Mouse (Mus musculus): ENCODE results near the gene Wdr59.

Gene Wdr59

DNA sequence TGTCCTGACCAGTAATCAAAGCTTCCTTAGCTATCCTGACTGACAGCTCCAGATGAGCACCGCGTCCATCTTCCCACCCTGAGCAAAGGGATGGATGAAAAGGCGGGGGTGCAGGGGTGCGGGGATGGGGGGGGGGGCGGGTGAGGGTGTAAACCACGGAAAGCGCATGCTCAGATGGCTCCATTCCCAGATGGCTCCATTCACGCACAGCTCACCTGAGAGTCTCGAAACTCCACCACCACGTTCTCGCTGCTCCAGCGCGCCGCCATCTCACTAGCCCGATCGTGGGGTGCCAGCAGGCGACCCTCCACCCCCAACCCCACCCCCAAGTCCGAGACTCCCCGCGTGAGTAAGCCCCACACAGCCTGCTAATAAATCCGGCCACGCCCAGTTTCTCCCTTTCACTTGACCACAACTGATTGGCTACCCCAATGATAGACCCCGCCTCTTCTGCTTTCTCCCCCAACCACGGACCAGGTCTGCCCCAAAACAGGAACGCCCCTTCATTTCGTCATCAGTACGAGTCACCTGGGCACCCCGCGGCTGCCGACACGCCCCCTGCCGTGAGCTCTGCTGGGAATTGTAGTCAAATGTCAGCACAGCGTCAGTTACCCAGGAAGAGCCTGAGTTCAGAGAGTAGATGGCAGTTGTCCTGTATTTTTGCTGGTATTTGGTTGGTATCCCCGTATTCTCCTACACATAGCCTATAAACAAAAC lies at the start of gene Wdr59:
TSS of gene Wdr59 (minus strand) at position 380 of the 717 bp plus-strand sequence.
- DNase-seq (ENCODE audit: extremely low read depth, low read depth), result peak; percentile 95

DNA sequence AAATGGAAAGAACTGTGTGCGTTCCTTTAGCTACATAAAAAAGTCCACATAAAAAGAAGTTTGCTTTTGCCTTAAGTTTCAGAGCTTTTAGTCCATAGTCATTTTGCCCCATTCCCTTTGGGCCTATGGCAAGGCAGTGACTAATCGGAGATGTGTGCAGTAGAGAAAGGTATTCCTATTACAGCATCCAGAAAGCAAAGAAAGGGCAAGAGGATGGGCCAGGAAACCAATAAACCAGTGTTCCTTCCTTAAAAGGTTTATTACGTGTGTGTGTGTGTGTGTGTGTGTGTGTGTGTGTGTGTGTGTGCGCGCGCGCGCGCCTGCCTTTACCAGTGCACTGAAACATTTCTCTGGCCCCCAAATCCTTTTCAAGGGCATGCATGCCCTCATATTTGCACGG lies 49.8 kb upstream of the Wdr59 start:
- DNase-seq (ENCODE audit: extremely low read depth, low read depth), result no peak

DNA sequence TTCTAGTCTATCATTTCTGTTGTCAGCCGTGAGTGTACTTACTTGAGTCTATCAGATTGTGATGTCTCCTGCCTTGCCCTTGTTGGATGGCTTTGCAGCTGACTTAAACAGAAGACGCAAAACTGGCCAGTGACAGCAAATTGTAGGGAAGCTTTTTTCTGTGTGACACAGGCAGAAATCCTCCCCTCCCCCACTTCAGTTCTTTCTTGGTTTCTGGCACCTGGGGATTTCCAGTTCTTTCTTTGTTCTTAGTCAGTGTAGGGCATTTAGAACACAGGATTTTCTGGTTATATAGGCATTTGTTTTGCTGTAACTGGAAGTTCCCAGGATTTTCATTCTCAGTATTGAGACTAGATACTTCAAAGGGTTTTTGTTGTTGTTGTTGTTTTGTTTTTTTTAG lies 48.5 kb upstream of the Wdr59 start:
- no peak for DNase-seq (ENCODE audit: extremely low read depth, low read depth)

DNA sequence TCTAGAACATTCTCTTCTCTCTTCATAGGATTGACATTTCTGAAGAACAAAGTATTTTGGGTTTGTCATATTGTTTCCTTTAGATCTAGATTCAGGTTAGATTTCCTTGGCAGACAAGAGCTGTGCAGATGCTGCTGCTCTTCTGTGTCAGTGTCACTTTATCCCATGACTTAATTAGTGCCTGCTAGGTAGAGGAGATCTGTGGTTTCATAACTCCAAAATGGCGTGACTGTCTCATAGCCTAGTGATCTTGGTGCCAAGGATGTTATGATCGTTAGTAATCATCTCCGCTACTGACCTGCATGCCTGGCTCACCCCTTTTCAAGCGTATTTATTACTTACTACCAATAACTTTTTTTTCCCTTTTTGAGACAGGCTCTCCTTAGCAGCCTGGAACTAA lies 48.0 kb upstream of the Wdr59 start:
- DNase-seq (ENCODE audit: extremely low read depth, low read depth), result no peak

DNA sequence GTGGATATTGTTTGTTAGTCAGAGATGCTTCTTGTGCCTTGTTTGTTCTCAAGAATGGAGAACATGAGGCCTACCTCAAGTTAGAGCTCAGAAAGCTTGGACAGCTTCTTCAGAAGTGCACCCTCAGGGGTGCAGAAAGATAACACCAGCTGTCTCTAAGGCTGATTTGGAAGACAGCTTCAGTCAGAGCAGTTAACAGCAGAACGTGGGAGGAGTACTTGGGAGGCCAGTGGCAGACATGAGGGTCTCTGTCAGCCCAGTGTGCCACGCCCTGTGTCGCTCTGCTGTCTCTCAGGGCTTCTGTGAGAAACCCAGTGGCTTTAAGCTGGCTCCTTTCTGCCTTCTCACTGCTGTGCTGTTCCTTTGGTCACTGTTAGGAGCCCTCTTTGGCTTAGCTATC lies 46.1 kb upstream of the Wdr59 start:
- DNase-seq (ENCODE audit: extremely low read depth, low read depth), result peak; percentile 71

DNA sequence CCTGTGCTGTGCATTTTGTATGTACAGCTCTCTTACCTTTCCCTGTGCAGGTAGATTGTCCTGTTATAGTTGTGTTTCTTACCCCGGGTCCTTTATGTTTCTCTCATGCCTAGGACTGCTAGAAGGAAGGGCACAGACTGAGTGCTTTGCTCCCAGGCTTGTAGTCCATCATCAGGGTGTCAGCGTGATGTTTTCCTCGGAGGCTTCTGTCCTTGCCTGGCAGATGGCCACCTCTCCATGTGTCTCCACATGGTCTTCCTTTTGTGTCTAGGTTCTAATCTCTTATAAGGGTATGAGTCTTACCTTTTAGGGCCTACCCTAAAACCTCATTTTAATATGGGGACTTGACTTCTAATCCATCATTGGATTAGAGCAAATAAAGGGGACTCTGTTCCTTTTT lies 45.7 kb upstream of the Wdr59 start:
- DNase-seq (ENCODE audit: extremely low read depth, low read depth), result no peak

DNA sequence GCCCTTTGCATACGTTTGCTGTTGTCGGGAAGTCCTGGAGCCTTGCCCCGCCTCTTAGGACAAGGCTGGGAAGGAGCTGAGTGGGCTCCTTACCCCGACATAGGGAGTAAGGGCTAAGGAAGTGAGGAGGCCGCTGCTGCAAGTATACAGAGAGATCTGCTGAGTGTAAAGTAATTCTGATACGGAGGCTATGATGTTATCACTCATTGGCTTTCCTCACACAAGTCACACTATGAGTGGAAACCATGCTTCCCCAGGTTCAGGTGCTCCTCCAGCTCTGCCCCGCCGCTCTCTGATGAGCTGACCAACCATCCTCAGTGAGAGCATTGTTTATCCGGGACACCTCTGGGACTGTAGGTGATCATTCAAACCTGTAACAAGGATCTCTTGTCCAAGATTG lies 44.4 kb upstream of the Wdr59 start:
- DNase-seq (ENCODE audit: extremely low read depth, low read depth), result no peak

DNA sequence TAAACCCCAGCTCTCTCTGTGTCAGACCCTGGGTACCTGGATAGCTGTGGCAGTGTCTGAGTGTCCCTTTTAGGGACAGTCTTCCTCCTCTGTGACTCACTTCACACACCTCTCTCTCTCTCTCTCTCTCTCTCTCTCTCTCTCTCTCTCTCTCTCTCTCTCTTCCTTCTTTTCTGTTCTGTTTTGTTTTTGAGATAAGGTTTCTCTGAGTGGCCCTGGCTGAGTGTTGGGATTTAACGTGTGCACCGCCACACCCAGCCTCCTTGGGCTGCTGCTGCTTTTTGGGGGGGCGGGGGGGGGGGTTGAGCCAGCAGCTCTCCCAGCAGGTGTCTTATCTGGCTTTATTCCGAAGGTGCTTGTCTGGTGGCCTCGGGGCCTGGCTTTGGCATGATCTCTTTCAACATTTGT lies 43.9 kb upstream of the Wdr59 start:
- DNase-seq (ENCODE audit: extremely low read depth, low read depth), result no peak

DNA sequence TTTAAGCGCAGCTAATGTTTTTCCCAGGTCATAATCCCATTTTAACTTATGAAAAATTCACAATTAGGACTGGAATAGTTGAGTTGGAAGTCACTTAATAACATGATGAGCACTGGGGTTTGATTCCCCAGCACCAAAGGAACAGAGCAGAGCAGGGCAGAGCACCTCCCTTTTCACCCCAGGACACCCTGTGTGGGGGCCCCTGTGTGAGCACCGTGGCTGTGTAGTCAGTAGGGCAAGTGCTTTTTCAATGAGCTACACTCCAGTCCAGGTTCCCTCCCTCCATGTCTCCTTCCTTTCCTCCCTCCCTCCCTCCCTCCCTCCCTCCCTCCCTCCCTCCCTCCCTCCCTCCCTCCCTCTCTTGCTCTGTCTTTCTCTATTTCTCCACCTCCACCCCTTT lies 42.2 kb upstream of the Wdr59 start:
- DNase-seq (ENCODE audit: extremely low read depth, low read depth), result no peak

DNA sequence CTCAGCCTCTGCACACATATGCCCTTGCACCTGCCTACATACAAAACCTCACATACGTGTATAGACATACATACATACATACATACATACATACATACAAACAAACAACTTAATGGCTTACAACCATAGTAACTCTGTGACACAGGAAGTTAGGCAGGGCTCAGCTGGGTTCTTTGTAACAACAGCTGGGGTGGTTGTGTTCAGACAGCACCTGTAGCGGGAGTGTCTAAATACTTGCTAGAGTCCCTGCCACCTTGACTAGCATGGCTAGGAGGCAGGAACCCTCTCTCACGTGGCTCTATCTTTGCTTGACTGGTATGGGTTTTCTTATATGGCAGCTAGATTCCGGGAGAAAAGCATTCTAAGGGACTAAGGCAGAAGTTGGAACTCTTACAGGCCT lies 41.8 kb upstream of the Wdr59 start:
- no peak for DNase-seq (ENCODE audit: extremely low read depth, low read depth)

DNA sequence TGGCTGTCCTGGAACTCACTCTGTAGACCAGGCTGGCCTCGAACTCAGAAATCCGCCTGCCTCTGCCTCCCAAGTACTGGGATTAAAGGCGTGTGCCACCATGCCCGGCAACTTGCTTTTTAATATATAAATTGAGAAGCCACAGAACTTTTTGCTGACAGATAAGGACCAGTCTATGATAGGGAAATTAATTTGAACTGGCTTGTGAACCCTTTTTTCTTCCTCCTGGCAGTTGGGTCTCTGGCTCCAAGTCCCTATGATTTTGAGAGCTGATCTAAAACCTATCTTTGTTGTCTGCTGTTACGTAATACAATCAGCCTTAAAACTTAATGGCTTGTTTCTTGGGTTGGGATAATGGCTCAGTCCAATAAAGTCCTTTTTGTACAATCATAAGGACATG lies 41.2 kb upstream of the Wdr59 start:
- no peak for DNase-seq (ENCODE audit: extremely low read depth, low read depth)

DNA sequence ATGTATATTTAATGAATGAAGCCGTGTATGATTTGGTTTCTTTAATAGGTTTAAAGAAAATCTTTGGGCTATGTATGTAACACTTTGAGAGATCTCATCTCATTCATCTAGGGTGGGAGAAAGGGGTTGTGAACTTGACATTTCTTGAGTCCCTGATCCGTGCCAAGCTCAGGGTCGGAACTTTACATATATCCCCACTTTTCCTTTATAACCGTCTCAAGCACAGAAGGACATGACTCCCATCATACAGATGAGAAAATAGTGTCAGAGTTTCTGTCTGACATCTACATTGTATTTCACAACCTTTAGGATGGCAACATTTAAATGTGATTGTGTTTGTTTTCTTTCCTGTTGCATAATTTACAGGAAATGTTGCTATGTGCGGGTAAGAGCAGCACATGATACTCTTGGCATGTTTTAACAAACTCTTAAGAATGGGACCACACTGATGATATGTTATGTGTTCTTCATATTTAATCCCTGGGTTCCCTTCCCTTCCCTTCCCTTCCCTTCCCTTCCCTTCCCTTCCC lies 40.4 kb upstream of the Wdr59 start:
- no peak for DNase-seq (ENCODE audit: extremely low read depth, low read depth)

DNA sequence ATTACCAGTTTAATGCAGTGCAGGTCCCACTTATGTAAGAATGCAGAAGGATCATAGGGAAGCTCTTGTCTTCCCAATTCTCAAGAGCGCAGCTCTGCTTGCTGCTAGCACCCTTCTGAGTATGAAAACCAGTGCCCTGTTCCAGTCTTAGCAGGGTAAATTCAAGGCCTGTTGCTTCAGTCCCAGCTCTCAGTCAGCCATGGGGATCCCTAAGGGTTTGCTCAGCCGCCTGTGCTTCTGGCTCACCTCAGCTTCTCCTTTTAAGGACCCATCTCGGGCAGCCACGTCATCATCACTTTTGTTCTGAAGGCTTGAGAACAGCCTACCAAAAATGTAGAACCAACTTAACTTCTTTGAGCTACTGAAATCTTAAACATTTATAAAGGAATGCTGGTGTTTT lies 39.9 kb upstream of the Wdr59 start:
- DNase-seq (ENCODE audit: extremely low read depth, low read depth), result no peak

DNA sequence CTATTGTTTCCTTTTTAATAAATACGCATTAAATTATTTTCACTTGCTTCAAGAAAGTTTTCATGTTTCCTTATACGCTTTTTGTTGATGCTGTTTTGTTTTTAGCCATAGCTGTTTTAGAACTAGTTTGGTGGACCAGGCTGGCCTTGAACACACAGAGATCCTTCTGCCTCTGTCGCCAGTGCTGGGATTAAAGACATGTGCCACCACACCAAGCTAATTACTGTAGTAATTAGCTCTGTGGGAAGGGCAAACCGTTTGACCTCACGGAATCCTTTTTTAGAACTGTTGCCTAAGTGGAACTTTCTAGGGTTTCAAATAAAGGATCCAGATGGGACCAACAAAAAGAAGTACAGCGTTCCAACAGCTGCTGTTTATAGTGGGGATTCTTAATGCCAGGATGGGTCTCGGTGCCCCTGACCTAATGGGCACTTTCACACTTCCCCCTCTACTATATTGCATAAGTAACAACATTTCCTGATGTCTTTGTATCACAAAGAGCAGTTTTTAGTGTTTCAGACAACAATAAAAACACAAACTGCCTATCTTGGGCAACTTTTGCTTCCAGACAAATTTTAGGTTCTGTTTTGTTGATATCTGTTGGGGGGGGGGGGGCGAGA lies 29.7 kb upstream of the Wdr59 start:
- no peak for DNase-seq (ENCODE audit: extremely low read depth, low read depth)

DNA sequence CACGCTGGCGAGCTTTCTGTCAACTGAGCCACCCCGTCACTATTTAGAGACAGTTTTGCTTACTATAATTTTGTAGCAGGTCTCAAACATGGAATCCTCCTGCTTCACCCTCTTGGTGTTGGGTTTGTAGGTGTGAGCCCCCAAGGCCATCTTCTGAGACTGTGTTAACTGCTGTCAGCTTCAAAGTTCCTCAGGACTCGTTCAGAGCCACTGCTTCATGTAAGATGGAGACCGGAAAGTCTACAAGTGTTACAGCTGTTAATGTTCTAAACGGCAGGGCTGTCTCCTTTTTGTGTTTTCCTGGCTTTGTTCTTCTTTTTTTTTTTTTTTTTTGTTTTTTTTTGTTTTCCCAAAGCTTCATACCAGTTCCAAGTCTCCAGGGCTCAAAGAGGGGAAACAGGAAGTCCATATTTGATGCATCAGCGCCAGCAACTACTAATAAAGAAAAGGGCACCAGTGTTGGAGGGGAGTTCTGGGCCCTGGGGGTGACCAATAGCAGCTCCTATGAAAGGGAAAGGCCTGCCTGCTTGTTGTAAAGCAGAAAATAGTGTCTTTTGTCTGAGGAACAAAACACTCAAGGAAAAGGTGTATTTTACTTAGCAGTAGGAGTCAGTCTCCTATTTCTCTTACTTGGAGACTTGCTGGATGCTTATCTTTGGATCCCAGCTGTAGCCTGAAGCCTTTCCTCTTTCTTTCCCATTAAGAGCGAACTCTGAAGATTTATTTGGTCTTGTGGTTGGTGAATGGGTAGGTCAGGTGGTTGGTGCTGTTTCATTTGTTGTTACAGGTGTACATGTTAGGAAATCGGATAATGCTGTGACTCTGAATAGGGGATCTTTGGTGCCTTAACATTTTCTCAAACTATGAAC lies 28.3 kb upstream of the Wdr59 start:
- DNase-seq (ENCODE audit: extremely low read depth, low read depth), result peak; percentile 58

DNA sequence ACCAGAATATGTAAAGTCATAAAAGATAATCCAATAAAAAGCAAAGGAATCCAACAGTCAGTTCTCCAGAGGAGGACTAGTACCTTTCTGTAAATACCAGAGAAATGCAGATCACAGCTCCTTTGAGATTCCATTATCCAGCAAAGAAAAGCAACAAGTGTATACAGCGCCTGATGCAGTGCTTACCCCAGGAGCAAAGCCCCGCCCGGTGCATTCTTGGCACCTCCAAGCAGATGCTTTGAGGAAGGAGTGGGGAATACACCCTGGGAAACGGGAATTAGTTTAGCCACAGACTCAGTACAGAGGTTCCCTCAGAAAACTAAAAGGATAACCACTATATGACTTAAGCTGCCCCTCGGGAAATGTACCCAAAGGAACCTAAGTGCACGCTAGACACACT lies 26.3 kb upstream of the Wdr59 start:
- DNase-seq (ENCODE audit: extremely low read depth, low read depth), result no peak

DNA sequence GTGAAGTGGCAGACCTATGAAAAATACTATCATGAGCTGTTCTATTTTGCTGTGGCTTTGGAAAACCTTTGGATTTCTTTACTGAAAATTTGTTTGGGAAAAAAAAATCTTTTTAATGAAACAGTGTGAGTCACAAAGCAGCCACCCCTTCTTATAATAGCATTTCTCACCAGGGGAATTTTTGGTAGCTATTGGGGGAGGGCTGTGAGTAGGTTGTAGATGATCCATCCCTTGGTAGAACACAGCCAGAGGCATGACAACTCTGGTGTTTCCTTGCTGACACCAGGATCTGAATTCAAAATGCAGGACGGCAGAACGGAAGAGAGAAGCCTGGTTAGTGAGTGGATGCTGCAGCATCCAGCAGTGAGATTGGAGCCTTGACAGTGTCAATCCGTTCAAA lies 25.3 kb upstream of the Wdr59 start:
- no peak for DNase-seq (ENCODE audit: extremely low read depth, low read depth)

DNA sequence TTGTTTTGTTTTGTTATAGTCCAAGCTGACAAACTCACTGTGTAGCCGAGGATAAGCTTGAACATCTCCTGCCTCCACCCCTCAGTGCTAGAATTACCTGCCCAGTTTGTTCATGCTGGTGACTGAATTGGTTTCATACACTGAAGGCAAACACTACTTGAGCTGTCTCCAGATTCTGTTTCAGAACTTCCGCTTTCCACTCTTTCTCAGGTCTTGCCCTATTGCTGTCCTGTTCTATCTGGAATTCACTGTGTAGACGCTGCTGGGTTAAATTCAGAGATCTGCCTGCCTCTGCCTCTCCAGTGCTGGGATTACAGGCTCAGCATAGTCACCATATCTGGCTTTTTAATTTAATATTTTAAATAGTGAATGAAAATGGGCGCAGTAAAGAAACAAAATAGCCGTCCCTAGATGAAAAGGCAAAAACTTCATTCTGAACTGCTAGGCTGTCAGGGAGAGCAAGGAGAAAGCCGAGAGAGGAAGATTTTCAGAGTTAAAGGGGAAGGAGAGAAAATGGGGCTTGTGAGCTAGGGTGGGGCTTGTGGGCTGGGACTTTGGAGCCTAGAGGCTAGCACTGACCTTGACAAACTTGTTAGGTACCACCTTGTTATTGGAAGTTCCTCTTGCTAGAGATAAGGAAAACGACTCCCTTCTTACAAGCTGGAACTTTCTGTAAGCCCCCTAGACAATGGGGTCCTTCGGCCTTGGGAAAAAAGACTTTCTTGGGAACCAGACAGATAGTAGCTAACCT lies 23.7 kb upstream of the Wdr59 start:
- DNase-seq (ENCODE audit: extremely low read depth, low read depth), result no peak

DNA sequence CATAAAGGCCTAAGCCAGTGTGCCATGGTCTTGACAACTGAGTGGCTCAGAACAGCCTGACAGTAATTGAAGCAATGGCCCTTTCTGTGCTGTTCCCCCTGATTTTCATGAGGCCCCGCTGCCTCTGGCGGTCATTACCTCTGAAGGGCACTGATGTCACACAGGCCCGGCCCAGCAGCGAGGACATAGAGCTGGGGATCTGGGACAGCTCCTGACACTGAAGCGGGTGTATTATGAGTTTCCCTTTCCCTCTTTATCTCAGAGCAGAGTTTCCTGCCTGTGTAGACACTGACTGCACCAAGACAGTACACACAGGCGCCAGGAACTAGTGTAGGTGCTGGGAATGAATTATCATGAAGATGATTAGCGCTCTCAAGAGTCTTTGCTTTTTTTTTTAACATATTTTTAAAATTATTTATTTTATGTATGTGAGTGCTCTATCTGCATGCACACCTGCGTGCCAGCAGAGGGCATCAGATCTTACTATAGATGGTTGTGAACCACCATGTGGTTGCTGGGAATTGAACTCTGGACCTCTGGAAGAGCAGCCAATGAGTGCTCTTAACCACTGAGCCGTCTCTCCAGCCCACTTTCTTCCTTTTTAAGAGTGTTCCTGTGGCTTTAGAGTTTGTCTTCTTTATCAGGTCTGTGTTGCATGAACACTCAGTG lies 22.0 kb upstream of the Wdr59 start:
- DNase-seq (ENCODE audit: extremely low read depth, low read depth), result no peak

DNA sequence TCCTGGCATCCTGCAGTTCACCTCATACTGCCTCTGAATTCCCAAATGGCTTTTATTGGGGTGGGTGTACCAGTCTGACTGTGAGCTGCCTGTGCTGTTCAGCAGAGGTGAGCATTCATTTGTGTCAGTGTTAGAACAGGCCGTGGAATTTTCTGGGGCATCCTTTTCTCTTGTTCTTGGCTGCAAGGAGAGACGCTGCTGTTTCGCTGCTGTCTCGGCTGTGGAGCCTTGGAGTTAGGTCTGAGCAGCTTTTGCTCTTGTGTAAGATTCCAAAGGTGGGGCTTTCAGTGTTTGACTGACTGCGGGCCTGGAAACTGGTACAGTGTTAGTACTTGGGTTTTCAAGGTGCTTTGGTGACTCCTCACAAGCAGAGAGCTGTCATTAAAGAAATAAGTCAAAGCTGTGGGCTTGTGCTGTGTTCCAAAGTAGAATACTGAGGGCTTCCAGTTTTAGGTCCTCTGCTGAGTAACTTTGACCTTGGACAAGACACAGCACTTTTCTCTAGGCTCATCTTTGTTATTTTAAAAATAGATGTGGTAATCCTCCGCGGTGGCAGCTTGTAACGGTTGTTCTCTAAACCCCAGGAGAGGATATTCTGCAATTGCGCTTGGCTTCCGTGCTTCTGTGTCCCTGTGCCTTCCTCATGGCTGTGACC lies 17.7 kb upstream of the Wdr59 start:
- no peak for DNase-seq (ENCODE audit: extremely low read depth, low read depth)
